Mouse (Mus musculus) liver, adult 10 weeks (tissue): ENCODE data around the gene Cox18. TPM values are rescaled to one million over a fixed set of nuclear protein-coding genes. Genes with fewer than 3 reads are reported as not detected.

ENCODE experiments used
- polyA plus RNA-seq: library from polyadenylated mRNA; stranded (reverse); fragments of 350-450 nt; fragmentation: Illumina TruSeq; extraction: RNeasy Lipid Tissue Mini Kit (QIAGEN cat#74804); gene quantifications from one replicate; pipeline ENCODE4 v1.2.3, GENCODE M21; 2014; ENCODE audit warnings: low read depth, low replicate concordance

Gene Cox18
- polyA plus RNA-seq: 17.3 TPM

DNA sequence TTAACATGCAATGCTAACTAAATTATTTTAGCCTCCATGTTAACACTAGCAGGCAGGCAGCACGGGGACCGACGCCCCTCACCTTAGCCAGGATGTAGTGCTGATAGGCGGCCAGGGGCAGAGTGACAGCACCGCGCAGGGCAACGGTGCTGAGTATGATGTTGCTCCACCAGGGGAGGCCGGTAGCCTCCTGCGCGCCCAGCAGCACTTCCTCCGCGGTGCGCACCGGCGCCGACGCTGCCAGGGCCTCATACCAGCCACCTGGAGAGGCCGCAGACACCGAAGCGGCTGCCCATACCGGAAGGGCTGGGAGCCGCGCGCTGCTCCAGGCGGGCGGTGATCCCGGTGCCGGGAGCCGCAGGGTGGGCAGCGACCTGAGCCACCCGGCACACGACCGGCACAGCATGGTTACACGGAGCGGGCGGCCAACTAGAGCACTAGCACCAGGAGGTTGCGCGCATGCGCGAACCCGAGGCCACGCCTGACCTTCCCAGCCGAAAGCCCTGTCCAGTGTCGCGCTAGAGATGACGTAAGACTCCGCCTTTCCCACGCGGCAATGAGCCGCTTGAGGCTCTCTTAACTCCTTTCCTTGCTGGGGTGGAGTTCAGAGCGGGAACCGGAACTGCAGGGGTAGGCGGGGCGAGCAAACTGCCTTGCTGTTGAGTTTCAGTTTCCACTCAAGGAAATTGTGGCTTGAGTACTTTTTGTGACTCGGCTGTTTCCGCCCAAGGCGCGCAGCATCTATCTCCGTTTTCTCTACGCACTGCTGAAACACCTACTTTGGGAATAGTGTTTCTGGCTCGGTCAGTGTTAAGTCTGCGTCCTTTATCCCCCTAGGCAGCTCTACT lies at the start of gene Cox18:
Gene Cox18, minus strand, starts transcription at position 468 of the 848 bp plus-strand sequence.

Other genes with a start within 250 kb of the Cox18 start
- gene Ankrd17, start 142.6 kb upstream of the Cox18 start, polyA plus RNA-seq: 46.6 TPM
- 3.3 TPM for gene Gm9958, start 143.2 kb upstream of the Cox18 start, polyA plus RNA-seq
- gene Alb, start 236.9 kb upstream of the Cox18 start, polyA plus RNA-seq: 59,245 TPM